Mouse (Mus musculus): ENCODE data around the gene Pmel. TPM values are rescaled to one million over a fixed set of nuclear protein-coding genes. Genes with fewer than 3 reads are reported as not detected.
"Not testable (repeated sequence)": the region's sequence is repeated elsewhere in the genome, so short reads cannot be mapped to it uniquely, and the experiment has no call there.

Pmel gene
- polyA plus RNA-seq, 1 experiment from 2014 or later: 0.77 TPM

DNA sequence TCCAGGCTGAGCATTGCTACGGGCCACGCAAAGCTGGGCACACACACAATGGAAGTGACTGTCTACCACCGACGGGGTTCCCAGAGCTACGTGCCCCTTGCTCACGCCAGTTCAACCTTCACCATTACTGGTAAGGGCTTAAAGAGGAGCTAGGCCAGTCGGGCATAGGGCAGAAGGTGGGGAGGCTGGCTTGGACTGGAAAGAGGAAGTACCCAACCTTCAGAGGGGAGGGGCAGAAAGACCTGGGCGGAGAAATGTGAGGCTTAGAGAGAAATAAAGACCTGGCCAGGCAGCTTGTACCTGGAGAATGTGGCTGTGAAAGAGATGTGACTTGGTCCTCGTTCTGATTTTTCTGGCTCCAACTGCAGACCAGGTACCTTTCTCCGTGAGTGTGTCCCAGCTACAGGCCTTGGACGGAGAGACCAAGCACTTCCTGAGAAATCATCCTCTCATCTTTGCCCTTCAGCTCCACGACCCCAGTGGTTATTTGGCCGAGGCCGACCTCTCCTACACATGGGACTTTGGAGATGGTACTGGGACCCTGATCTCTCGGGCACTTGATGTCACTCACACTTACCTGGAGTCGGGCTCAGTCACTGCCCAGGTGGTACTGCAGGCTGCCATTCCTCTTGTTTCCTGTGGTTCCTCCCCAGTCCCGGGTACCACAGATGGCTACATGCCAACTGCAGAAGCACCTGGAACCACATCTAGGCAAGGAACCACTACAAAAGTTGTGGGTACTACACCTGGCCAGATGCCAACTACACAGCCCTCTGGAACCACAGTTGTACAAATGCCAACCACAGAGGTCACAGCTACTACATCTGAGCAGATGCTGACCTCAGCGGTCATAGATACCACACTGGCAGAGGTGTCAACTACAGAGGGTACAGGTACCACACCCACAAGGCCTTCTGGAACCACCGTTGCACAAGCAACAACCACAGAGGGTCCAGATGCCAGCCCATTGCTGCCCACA lies 11.9 kb downstream of the Pmel start:
- Histone ChIP-seq H3K4me1 (ENCODE audit: control insufficient read depth, insufficient read depth, low read length) (no peaks in the 10 kb centered on the region), H3K4me2 (ENCODE audit: low read length) (no peak overlapping the region), H3K27me3 (ENCODE audit: control insufficient read depth, insufficient read depth, low read depth, low read length) (no peaks in the 10 kb centered on the region), H3K27ac (ENCODE audit: low read length) (no peak overlapping the region), H3K9me3 (replicated peaks; ENCODE audit: control insufficient read depth, low read length, poor library complexity, severe bottlenecking) (no peaks in the 10 kb centered on the region), H3K4me3 (ENCODE audit: low read depth, low read length) (no peak overlapping the region), H3K36me3 (ENCODE audit: control insufficient read depth, insufficient read depth, low read length) (no peaks in the 10 kb centered on the region), H3K9ac (ENCODE audit: low read depth, low read length) (no peak overlapping the region)
- 91% methylated on average over 19 of the region's 19 CpGs for WGBS
- ATAC-seq: no peak

DNA sequence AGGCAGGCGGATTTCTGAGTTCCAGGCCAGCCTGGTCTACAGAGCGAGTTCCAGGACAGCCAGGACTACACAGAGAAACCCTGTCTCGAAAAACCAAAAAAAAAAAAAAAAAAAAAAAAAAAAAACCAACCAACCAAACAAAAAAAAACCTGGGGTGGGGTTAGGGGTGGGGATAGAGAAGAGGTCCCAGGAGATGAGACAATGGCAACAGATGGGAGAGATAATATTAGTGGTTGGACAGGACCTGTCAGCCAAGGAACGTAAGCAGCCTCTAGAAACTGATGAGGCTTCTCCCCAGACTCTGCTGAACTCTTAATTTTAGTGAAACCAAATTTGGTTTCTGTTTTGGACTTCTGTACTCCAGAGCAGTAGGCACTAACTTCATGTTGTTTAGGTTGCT lies 21.5 kb downstream of the Pmel start:
- not testable (repeated sequence) for H3K9me3 ChIP-seq (replicated peaks; ENCODE audit: control insufficient read depth, low read length, poor library complexity, severe bottlenecking); H3K4me1 ChIP-seq (ENCODE audit: control insufficient read depth, insufficient read depth, low read length); H3K4me3 ChIP-seq (ENCODE audit: low read depth, low read length); H3K36me3 ChIP-seq (ENCODE audit: control insufficient read depth, insufficient read depth, low read length); H3K27ac ChIP-seq (ENCODE audit: low read length); H3K9ac ChIP-seq (ENCODE audit: low read depth, low read length); H3K27me3 ChIP-seq (ENCODE audit: control insufficient read depth, insufficient read depth, low read depth, low read length); H3K4me2 ChIP-seq (ENCODE audit: low read length); ATAC-seq
- 71% methylated on average over 3 of the region's 4 CpGs for WGBS

- 88% methylated on average over 5 of the region's 5 CpGs for WGBS
- H3K4me3 ChIP-seq (ENCODE audit: low read depth, low read length): no peak overlapping the region
- ATAC-seq: no peak
- no peaks in the 10 kb centered on the region for H3K27me3 ChIP-seq (ENCODE audit: control insufficient read depth, insufficient read depth, low read depth, low read length)
- 0 out of 2 replicates have a peak, but pooled peaks cover 2% of the 10 kb centered on the region for H3K9me3 ChIP-seq (replicated peaks; ENCODE audit: control insufficient read depth, low read length, poor library complexity, severe bottlenecking)
- H3K36me3 ChIP-seq (ENCODE audit: control insufficient read depth, insufficient read depth, low read length): no peaks in the 10 kb centered on the region
- H3K4me2 ChIP-seq (ENCODE audit: low read length): no peak overlapping the region
- no peaks in the 10 kb centered on the region for H3K4me1 ChIP-seq (ENCODE audit: control insufficient read depth, insufficient read depth, low read length)
- H3K27ac ChIP-seq (ENCODE audit: low read length): no peak overlapping the region
- H3K9ac ChIP-seq (ENCODE audit: low read depth, low read length): no peak overlapping the region
Observed at GRCm38 (mm10) chr10:128728059-128728458, 24.1 kb downstream of the Pmel start.

DNA sequence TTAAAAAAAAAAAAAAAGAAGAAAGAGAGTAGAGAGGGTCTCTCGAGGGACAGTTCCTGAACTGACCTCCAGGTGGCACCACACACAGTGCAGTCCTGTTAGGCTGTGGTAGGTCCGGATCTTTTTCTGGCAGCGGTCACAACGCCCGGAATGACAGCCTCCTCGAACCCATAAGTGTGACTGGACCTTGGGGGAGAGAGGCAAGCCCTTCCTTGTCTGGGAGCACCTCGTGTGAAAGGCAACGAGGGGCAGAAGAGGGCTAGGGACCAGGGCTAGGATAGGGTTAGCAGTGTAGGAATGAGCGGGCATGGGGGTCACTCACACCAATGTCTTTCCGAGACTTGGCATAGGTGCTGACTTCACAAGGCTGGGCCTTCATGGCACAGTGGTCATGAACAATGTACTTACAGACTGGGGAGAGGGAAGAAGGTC lies 27.0 kb downstream of the Pmel start:
- H3K27ac ChIP-seq (ENCODE audit: low read length): no peak overlapping the region
- no peaks in the 10 kb centered on the region for H3K4me1 ChIP-seq (ENCODE audit: control insufficient read depth, insufficient read depth, low read length)
- WGBS: 17% methylated on average over 10 of the region's 10 CpGs
- H3K27me3 ChIP-seq (ENCODE audit: control insufficient read depth, insufficient read depth, low read depth, low read length): no peaks in the 10 kb centered on the region
- 0 out of 2 replicates have a peak, but pooled peaks cover 2% of the 10 kb centered on the region for H3K9me3 ChIP-seq (replicated peaks; ENCODE audit: control insufficient read depth, low read length, poor library complexity, severe bottlenecking)
- ATAC-seq: peak; percentile 28; the same call in 1 of the 2 replicates
- H3K36me3 ChIP-seq (ENCODE audit: control insufficient read depth, insufficient read depth, low read length): no peaks in the 10 kb centered on the region
- no peak overlapping the region for H3K4me2 ChIP-seq (ENCODE audit: low read length)
- no peak overlapping the region for H3K9ac ChIP-seq (ENCODE audit: low read depth, low read length)
- H3K4me3 ChIP-seq (ENCODE audit: low read depth, low read length): no peak overlapping the region

- Histone ChIP-seq H3K4me3 (ENCODE audit: low read depth, low read length) (no peak overlapping the region), H3K4me1 (ENCODE audit: control insufficient read depth, insufficient read depth, low read length) (no peaks in the 10 kb centered on the region), H3K4me2 (ENCODE audit: low read length) (no peak overlapping the region), H3K9ac (ENCODE audit: low read depth, low read length) (no peak overlapping the region), H3K27ac (ENCODE audit: low read length) (no peak overlapping the region), H3K9me3 (replicated peaks; ENCODE audit: control insufficient read depth, low read length, poor library complexity, severe bottlenecking) (0 out of 2 replicates have a peak, but pooled peaks cover 2% of the 10 kb centered on the region), H3K36me3 (ENCODE audit: control insufficient read depth, insufficient read depth, low read length) (no peaks in the 10 kb centered on the region), H3K27me3 (ENCODE audit: control insufficient read depth, insufficient read depth, low read depth, low read length) (no peaks in the 10 kb centered on the region)
- no peak for ATAC-seq
Observed at GRCm38 (mm10) chr10:128731992-128732391, 28.0 kb downstream of the Pmel start.

GRCm38 (mm10) chr10:128737435-128737834 lies 33.4 kb downstream of the Pmel start:
- Histone ChIP-seq H3K36me3 (ENCODE audit: control insufficient read depth, insufficient read depth, low read length) (no peaks in the 10 kb centered on the region), H3K9ac (ENCODE audit: low read depth, low read length) (no peak overlapping the region), H3K4me1 (ENCODE audit: control insufficient read depth, insufficient read depth, low read length) (no peaks in the 10 kb centered on the region), H3K27me3 (ENCODE audit: control insufficient read depth, insufficient read depth, low read depth, low read length) (peaks cover 13% of the 10 kb centered on the region), H3K4me2 (ENCODE audit: low read length) (peak overlapping the region; percentile 34), H3K9me3 (replicated peaks; ENCODE audit: control insufficient read depth, low read length, poor library complexity, severe bottlenecking) (0 out of 2 replicates have a peak, but pooled peaks cover 2% of the 10 kb centered on the region), H3K27ac (ENCODE audit: low read length) (no peak overlapping the region), H3K4me3 (ENCODE audit: low read depth, low read length) (0 out of 2 replicates have a peak overlapping the region, but pooled peaks have one; percentile 15)
- ATAC-seq: no peak
- WGBS: 6% methylated on average over 15 of the region's 15 CpGs

DNA sequence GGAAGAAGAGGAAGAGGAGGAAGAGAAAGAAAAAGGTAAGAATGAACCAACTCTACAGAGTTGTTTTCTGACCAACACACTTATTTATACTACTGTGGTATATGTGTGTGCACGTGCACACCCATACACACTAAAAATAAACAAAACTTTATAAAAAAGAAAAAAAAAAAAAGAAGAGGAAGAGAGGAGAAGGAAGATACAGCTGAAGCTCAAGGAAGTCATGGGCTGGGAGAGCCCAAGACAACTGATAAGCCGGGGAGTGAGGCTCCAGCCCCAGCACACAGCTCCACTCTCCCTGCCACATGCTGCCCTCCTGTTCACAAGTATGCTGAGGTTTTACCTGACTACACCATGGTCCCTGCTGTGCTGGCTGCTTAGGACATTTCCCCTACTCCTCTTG lies 36.3 kb downstream of the Pmel start:
- no peak overlapping the region for H3K27ac ChIP-seq (ENCODE audit: low read length)
- no peak for ATAC-seq
- 71% methylated on average over 2 of the region's 2 CpGs for WGBS

DNA sequence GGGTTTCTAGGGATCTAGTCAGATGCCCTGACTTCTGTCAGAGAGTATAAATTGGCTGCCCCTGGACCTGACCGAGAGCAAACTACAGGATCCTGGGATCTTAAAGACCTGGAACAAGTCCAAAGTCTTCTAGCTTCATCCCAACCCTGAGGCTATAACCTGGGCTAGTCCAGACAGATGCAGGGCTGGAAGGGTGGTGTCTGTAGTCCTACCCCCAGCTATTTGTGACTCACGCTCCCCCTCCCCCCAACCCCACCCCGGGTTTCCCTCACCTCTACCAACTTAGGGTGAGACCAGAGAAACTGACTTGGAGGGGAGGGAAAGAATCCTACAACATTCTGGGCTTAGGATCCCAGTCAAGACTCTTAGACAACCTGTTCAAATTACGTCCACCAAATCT lies 38.6 kb downstream of the Pmel start:
- H3K9ac ChIP-seq (ENCODE audit: low read depth, low read length): no peak overlapping the region
- no peak overlapping the region for H3K27ac ChIP-seq (ENCODE audit: low read length)
- no peak for ATAC-seq
- H3K4me1 ChIP-seq (ENCODE audit: control insufficient read depth, insufficient read depth, low read length): peaks cover 19% of the 10 kb centered on the region
- no peaks in the 10 kb centered on the region for H3K36me3 ChIP-seq (ENCODE audit: control insufficient read depth, insufficient read depth, low read length)
- H3K4me2 ChIP-seq (ENCODE audit: low read length): no peak overlapping the region; the same call in 1 of the 2 replicates
- H3K27me3 ChIP-seq (ENCODE audit: control insufficient read depth, insufficient read depth, low read depth, low read length): peaks cover 24% of the 10 kb centered on the region
- WGBS: 51% methylated on average over 4 of the region's 4 CpGs
- no peak overlapping the region; the same call in 1 of the 2 replicates for H3K4me3 ChIP-seq (ENCODE audit: low read depth, low read length)
- H3K9me3 ChIP-seq (replicated peaks; ENCODE audit: control insufficient read depth, low read length, poor library complexity, severe bottlenecking): no peaks in the 10 kb centered on the region

More for the DNA sequence above, 36.3 kb downstream of the Pmel start:
- H3K4me1 ChIP-seq (ENCODE audit: control insufficient read depth, insufficient read depth, low read length): peaks cover 16% of the 10 kb centered on the region
- no peaks in the 10 kb centered on the region for H3K36me3 ChIP-seq (ENCODE audit: control insufficient read depth, insufficient read depth, low read length)
- H3K27me3 ChIP-seq (ENCODE audit: control insufficient read depth, insufficient read depth, low read depth, low read length): peaks cover 22% of the 10 kb centered on the region
- H3K9me3 ChIP-seq (replicated peaks; ENCODE audit: control insufficient read depth, low read length, poor library complexity, severe bottlenecking): no peaks in the 10 kb centered on the region
- H3K9ac ChIP-seq (ENCODE audit: low read depth, low read length): no peak overlapping the region
- H3K4me3 ChIP-seq (ENCODE audit: low read depth, low read length): no peak overlapping the region
- H3K4me2 ChIP-seq (ENCODE audit: low read length): no peak overlapping the region

- no peaks in the 10 kb centered on the region for H3K9me3 ChIP-seq (replicated peaks; ENCODE audit: control insufficient read depth, low read length, poor library complexity, severe bottlenecking)
- no peak overlapping the region for H3K27ac ChIP-seq (ENCODE audit: low read length)
- H3K4me1 ChIP-seq (ENCODE audit: control insufficient read depth, insufficient read depth, low read length): peaks cover 19% of the 10 kb centered on the region
- H3K4me2 ChIP-seq (ENCODE audit: low read length): peak overlapping the region; percentile 80
- H3K9ac ChIP-seq (ENCODE audit: low read depth, low read length): peak overlapping the region; percentile 69
- H3K36me3 ChIP-seq (ENCODE audit: control insufficient read depth, insufficient read depth, low read length): no peaks in the 10 kb centered on the region
- peaks cover 24% of the 10 kb centered on the region for H3K27me3 ChIP-seq (ENCODE audit: control insufficient read depth, insufficient read depth, low read depth, low read length)
- WGBS: 8% methylated on average over 7 of the region's 7 CpGs
- no peak for ATAC-seq
- peak overlapping the region; percentile 55 for H3K4me3 ChIP-seq (ENCODE audit: low read depth, low read length)
Observed at GRCm38 (mm10) chr10:128743235-128743634, 39.2 kb downstream of the Pmel start.
